Mouse (Mus musculus) embryonic facial prominence, embryonic 15.5 days (tissue): ENCODE results near the gene Nek2. TPM values are rescaled to one million over a fixed set of nuclear protein-coding genes. Genes with fewer than 3 reads are reported as not detected.

Source experiments
- polyA plus RNA-seq: library from polyadenylated mRNA; unstranded; fragments of >200 nt; fragmentation: Nextera tagmentation; extraction: Ambion mirVana; gene quantifications from 2 replicates; pipeline ENCODE4 v1.2.1, GENCODE M21; 2015

Nek2 gene
- polyA plus RNA-seq, 1 experiment from 2014 or later, result 36.8 TPM

Other genes with a start within 250 kb of the Nek2 start
- gene Dtl, start 245.9 kb upstream of the Nek2 start, polyA plus RNA-seq, result 41.8 and 45.0 TPM in 2 replicates
- gene Ints7, start 245.8 kb upstream of the Nek2 start, polyA plus RNA-seq, result 47.7 and 48.1 TPM in 2 replicates
- gene Lpgat1, start 103.6 kb upstream of the Nek2 start, polyA plus RNA-seq, result 23.6 and 25.4 TPM in 2 replicates
- 4.0 and 4.6 TPM in 2 replicates for gene Slc30a1, start 85.3 kb downstream of the Nek2 start, polyA plus RNA-seq
- 8.7 and 10.1 TPM in 2 replicates for gene Rd3, start 155.9 kb downstream of the Nek2 start, polyA plus RNA-seq